Mouse (Mus musculus): Measurements from ENCODE around the gene Nxnl1.

The Nxnl1 gene

DNA sequence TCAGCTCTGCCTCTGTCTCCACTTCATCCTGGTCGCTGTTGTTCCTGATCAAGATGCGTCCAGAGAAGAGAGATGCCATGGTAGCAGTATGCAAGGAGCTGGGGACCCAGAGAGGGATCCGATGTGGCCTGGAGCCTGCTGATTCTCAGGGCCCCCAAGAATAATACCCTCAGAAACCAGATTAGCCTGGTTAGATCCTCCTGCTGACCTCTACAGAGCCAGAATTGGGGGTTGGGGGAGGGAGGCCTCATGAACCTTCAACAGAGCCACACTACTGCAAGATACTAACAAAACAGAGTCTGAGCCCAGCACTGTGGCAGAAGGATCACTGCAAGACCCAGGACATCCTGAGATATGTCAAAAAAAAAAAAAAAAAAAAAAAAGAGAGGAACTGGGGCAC, at the start of gene Nxnl1:
TSS of gene Nxnl1 (minus strand) at position 101 of the 400 bp plus-strand sequence.
- no peak for DNase-seq

GRCm38 (mm10) chr8:71613418-71613817, 47.0 kb upstream of the Nxnl1 start:
- DNase-seq, result no peak

- no peak for DNase-seq
Observed at GRCm38 (mm10) chr8:71612141-71612540, 45.7 kb upstream of the Nxnl1 start.

DNA sequence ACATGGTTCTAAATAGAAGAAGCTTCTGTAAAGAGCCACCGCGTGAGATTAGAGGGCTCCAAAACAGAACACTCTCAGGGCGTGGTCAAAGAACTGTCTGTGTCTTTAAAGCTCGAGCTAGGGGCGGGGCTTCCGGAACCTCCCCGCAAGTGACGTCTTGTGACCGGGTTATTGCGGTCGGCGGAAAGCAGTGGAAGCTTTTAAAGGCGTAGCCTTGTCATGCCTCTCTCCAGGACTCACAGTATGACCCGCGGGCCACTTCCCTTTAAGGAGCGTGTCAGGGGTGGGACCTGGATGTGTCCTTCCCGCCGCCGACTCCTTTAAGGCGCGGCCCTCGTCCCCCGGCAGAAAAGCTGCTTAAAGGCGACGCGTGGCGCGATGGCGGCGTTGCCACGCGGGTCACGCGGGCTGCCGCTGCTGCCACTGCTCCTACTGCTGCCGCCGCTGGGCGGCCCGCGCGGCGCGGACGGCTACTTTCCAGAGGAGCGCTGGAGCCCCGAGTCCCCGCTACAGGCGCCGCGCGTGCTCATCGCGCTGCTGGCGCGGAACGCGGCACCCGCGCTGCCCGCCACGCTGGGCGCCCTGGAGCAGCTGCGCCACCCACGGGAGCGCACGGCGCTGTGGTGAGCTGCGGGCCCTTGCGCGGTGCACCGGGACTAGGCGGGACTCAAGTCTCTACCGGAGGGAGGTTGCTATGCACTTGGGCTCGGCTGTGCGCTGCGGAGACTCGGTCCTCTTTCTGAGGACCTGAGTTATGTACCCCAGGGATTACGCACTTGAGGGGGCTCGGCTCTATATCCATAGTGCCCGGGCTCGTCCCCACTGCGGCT, 44.6 kb upstream of the Nxnl1 start, which contains the start of gene Colgalt1:
TSS of gene Colgalt1 (plus strand) at position 177 of the 830 bp plus-strand sequence.
- peak; percentile 94 to 97 for DNase-seq

DNA sequence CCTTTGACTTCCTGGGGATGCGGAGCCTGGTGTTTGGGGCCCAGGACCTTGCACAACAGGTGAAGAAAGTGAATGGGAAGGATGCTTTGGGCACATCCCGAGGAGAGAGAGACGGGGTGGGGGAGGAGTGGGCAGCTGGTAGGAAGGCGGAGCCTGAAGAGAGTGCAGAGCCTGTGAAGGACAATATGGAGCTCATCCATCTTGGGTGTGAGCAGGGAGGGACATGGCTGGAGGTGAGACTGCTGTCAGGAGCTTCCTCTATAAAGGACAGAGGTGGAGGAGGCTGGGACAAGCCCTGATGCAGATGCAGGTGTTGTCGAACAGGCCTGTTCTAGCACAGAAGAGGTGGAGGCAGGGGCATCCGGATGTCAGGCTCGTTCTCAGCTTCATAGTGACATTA, 37.6 kb upstream of the Nxnl1 start:
- no peak for DNase-seq

DNA sequence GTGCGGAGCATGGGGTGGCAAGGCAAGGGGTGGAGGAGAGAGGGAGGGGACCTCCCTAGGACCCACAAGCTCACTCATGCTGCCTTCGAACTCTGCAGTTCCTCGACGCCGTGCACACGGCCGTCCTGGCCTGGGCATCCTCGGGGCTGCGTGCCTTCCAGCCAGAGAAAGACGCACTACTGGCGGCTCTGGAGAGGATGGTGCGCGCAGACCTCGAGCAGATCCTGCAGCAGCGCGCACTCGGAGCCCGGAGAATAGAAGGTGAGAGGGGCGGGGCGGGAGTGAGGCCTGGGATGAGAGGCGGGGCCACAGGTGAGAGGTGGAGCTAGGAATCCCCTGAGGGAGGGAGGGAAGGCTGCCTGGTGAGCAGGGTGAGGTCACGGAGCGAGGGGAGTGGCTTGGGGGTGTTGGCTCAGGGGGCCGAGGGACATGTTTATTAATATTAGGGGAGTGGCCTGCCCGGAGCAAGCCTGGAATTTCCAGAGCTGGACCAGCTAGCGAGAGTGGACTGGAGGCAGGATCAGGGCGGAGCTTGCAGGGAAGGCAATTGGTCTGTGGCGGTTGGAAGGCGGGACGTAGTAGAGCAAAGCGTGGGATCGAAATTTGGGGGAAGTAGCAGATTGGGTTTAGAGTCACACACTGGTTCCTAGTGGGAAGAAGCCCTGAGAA, 36.4 kb upstream of the Nxnl1 start:
- DNase-seq, result peak; percentile 38 to 60

DNA sequence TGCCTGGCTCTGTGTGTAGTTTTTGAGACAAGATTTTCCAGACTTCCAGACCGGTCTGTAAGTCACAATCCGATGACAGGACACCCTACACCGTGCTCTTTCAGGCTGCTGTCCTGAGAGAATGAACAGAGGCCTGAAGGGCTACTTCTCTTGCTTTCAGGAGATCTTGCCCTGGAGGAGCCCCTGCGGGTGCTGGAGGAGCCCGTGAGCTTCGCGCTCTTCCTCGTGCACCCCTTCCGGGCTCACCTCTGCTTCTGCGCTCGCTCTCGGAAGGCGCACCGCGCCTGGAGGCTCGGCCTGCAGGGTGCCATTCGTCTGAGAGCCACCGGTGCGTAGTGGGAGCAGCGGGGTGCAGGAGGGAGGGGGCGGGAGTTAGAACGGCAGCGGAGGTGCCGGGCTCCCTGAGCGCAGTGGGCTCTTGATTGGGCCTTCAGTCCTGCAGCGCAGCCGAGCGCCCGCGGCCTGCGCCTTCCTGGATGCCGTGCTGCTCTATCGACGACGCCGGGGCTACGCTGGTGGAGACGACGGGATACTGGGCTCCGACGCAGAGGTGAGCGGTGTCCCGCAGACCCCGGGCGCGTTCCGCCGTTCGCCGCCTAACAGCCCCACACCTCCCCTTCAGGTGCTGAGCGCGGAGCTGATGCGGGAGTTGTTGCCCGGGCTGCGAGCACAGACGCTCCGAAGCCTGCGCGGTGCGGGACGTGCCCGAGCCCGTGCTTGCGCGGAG, 35.7 kb upstream of the Nxnl1 start:
- DNase-seq, result no peak

DNA sequence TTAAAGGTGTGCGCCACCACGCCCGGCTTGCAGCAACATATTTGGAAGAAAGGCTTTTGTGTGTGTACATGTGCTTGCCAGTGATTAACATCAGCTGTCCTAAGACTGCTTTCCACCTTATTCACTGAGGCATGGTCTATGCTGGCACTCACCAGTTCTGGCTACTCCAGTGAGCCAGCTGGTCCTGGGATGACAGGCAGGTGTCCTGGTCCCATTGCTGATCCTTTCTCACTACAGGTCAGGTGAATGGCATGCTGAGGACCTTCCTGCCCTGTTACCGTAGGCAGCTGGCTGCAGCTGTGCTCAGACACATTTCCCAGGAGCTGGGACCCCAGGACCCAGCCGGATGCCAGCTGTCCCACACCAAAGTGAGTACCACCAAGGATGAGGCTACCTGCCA, 32.4 kb upstream of the Nxnl1 start:
- DNase-seq, result no peak

GRCm38 (mm10) chr8:71598375-71598774, 32.0 kb upstream of the Nxnl1 start:
- no peak for DNase-seq

DNA sequence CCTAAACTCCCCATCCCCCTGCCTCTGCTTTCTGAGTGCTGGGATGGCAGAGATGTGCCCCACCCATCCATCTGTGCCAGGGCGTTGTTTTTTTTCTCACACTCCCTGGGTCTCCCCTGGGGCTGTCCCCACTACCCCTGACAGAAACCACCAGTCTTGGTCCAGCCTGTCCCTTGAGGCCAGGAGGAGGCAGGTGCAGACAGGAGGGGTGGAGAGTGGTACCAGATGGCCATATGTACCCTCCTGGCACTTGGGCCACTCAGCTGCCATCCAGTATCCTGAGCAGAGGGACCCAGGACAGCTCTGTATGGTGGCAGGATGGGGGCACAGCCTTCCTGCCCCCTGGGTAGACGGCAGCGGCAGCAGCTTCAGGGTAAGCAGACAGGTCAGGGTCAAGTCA, 31.1 kb upstream of the Nxnl1 start, which contains the start of gene Fam129c:
TSS of gene Fam129c (plus strand) at position 198 of the 400 bp plus-strand sequence.
- no peak for DNase-seq

DNA sequence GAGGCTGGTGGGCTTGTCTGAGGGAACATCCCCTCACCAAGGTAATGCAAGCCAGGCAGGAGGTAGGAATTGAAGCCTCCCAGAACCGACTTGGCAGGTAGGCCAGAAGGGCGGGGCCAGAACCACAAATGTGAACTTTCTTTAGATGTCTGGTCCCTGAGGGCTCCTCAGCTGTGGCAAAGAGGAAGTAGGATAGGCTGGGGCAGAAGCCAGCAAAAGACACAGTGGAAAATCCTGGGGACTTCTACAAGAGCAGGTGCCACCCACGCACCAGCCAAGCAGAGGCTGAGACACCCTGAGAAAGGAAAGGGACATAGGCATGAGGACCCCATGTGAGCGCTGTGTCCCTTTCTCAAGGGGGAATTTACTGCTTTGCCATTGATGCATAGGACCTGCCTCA, 30.4 kb upstream of the Nxnl1 start:
- no peak for DNase-seq

DNA sequence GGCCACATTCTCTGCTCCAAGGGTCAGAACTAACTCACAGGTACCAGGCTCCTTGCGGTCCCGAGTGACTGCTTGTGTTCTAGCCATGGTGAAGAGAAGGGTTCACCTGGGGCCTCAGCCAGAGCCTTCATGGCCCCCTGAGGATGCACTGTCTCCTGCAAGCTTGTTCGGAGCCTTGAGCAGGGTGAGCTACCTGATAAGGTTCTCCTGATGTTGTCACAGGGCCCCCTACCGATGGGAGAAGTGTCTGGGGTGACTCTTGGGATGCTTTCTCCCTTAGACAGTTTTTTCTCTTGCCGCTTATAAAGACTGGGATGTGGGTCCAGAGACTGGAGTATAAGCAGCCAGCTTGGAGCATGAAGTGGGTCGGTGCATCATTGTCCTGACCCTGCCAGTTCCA, 30.0 kb upstream of the Nxnl1 start:
- DNase-seq, result no peak

DNA sequence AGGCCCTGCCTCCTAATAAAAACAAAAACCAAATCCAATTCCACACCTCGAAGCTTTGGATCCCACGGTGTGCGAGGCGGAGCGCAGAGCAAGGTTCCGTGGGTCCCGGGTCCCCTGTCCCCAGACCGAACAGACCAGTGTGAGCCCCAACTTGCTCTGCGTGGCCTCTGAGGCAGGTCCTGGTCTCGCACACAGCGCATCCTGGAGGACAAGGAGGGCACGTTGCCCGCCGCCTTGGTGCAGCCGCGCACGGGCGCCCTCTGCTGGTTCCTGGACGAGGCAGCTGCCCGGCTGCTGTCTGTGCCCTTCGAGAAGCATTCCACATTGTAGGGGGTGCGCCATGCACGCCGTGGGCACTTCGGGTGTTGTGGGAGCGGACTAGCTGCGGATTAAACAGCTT, 29.5 kb upstream of the Nxnl1 start:
- peak; percentile 95 to 98 for DNase-seq

DNA sequence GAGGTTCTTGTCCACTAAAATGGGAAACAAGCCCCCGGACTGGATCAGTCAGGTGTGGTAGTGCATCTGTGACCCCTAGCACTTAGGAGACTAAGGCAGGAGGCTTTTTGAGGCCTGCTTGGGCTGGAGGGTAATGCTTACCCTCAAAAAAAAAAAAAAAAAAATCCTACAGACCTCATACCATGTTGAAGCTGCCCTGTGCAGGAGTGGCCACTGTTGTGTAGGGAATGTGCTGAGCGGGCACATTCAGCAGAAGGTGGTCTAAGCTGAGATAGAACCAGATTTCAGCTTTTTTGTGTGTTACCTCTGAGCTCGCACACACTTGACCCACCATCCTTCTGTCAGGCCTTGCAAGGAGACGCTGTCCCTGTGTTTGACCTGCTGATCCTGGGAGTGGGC, 27.9 kb upstream of the Nxnl1 start:
- no peak for DNase-seq

GRCm38 (mm10) chr8:71593556-71594323, 27.3 kb upstream of the Nxnl1 start:
- no peak for DNase-seq

DNA sequence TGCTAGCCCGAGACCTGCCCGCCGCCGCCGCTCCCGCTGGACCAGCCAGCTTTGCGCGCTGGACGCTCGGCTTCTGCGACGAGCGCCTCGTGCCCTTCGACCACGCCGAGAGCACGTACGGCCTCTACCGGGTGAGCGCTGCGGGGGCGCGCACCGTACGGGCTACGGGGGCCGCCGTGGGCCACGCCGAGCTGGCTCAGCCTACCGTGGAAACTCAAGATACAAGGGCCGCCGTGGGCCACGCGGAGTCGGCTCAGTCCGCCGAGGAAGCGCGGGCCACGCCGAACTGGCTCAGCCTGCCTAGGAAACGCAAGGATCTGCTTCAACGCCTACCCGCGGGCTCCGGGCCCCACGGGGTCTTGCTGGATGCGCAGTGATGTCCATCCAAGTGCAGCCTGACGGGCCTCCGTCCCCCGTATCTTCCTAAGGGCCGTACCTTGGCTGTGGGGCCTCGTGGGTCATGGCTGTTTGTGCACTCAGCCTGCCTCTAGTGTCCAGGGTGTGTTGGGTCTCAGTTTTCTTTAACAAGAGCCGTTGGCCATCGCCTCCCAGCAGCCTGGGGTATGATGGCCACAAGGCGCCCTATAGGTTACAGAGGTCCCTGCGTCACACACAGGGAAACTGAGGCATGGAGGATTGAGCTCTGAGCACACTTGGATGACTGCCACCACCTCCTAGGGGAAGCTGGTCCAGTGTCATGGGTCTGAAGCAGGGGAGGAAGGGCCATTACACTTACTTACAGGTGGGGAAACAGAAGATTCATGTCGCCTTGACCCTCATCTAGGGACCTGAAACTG, 26.2 kb upstream of the Nxnl1 start:
- DNase-seq, result peak; percentile 96

- peak; percentile 98 for DNase-seq
Observed at GRCm38 (mm10) chr8:71591471-71592373, 25.3 kb upstream of the Nxnl1 start, which contains the start of gene Pgls. Gene Pgls (plus strand): TSS chr8:71592176.

DNA sequence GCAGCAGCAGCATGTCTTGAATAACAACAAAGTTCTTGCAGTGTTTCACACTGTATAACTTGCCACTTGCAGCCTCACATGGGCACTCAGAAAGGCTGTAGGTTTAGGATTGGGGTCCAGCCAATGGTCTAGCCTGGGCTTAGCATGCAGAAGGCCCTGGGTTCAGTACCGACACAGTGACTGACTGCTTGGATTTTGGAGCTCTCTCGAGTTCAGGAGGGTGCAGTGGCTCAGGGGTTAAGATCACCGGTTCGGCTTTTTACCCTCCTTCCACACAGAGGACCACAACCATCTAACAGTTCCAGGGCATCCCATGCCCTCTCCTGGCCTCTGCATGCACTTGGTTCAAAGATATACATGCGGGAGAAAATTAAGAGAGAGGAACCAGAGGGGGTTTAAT, 24.6 kb upstream of the Nxnl1 start:
- no peak for DNase-seq

DNA sequence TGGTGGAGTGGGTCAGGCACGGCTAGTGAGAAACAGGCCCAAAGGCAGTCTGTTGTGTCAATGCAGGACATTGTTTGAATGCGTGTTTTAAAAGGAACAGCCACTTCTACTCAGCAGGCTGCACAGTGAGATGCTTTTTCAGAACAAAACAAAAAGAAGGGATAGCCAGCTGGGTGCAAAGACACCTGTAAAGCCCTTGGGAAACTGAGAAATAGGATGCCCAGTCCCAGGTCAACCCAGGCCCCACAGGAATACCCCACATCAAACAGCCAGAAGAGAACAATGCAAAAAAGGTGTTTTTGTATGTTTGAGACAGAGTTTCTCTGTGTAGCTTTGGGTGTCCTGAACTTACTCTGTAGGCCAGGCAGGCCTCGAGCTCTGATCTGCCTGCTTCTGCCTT, 22.4 kb upstream of the Nxnl1 start:
- no peak for DNase-seq

DNA sequence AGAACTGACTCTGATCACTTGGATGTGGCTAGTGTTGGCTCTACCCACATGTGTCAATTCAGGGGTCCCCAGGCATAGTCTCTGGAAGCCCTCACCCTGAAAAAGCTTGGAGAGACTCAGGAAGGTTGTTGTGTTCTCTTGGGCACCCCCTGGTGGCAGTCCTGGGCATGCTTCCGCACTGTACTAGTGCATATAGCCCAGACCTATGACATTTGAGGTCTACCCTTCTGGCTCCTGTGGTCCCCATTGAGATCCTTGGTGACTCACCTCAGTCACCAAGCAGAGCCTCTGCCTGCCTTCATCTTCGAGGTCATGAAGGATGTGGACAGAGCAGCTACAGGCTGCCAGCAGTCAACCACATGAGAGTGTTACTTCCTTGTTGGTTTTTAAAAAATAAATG, 20.5 kb upstream of the Nxnl1 start:
- DNase-seq, result peak; percentile 59 to 71

- DNase-seq, result no peak
Observed at GRCm38 (mm10) chr8:71580201-71580600, 13.8 kb upstream of the Nxnl1 start.
